Mouse (Mus musculus) erythroid progenitor cell, adult 5-6 weeks (primary cell): ENCODE measurements around the gene Cyp2f2. TPM values are rescaled to one million over a fixed set of nuclear protein-coding genes. Genes with fewer than 3 reads are reported as not detected.

ENCODE experiments used
- ATAC-seq: replicated peaks from 2 replicates; pipeline ENCODE4 v1.8.0; 2016; ENCODE audit warnings: moderate number of reproducible peaks, mild to moderate bottlenecking, moderate TSS enrichment, inconsistent platforms; ENCODE audit not compliant: poor library complexity, low FRiP score, severe bottlenecking
- total RNA-seq, 2 experiments: library from RNA; stranded (forward) in 1 of 2; stranded (reverse) in 1 of 2; fragments of 150-400 nt in 1 of 2; fragments of 186-747, 209-891 nt in 1 of 2; gene quantifications; 2 replicates each; pipeline versions ENCODE4 v1.2.3 to v1.2.4; 2015 to 2017; ENCODE audit warnings: low replicate concordance in 2 of 2

Gene Cyp2f2
- total RNA-seq (2015; ENCODE audit: low replicate concordance) (not detected in 2 replicates), total RNA-seq (2017; ENCODE audit: low replicate concordance) (not detected in 2 replicates)

DNA sequence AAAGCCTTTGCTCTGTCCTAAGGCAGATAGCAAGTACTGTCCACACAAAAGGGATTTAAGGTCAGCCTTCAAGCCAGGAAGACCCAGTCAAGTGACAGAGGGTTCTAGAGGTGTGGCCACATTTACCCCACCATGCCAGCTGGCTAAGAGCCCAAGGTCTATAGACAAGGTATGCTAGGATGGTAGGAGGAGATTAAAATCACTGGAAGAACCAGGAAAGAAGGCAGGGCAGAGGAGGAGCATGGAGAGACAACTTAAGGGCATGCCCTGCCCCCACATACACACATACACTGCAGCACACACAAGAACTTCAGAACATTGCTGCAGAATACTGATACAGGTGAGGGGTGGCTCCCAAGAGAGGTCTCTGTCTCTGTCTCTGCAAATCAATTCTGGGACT, at the start of gene Cyp2f2:
Cyp2f2 (plus strand) TSS at position 234 of the 400 bp plus-strand sequence.
- no peak for ATAC-seq

DNA sequence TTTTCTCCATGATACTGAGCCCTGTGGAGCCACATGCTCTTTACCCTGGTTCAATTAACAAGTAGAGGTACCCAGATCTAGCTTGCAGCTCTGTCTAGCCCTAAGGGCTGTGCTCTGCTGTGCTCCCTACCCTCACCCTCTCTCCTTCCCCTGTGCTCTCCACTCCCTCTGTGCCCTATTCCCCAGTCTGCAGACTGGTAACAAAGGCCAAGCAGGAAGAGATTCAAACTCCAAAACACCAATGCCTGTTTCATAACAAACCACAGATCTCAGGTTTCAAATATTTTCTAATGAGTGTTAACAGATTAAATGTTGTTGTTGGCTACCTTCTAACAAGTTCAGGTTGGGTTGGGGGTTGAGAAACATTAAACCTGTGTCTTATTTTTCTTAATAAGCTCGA, 41.1 kb upstream of the Cyp2f2 start:
- no peak for ATAC-seq

DNA sequence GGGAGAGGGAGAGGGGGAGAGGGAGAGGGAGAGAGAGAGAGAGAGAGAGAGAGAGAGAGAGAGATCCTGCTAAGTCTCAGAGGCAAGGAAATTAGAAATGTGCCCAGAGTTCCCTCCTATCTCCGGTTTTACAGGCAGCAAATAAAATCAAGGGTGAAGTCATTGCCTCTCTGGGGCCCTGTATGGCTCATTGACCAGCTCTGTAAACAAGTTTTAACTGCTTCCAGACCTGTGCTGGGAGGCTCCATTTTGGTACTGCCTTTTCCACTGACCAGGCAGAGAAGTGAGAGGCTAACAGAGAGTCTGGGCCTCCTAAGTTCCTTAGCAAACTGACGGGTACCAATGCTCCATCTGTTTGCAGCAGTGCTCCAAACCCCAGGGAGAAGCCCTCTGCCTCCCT, 38.1 kb upstream of the Cyp2f2 start:
- no peak for ATAC-seq

DNA sequence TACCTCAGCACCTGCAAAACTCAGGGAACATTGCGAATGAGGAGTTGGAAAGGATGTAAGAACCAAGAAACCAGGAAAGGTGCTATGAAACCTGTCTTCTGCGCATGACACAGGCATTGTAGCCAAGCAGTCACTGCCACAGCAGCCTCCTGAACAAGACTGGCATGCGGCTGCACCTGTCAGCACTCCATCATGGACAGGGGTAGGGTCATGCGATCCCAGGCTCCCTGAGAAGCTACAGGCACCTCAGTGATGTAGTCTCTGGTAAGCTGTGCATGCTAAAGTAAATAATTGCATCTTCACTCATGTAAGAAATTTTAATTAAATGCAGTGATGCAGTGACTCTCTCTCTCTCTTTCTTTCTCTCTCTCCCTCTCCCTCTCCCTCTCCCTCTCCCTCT, 28.7 kb upstream of the Cyp2f2 start:
- ATAC-seq = no peak

DNA sequence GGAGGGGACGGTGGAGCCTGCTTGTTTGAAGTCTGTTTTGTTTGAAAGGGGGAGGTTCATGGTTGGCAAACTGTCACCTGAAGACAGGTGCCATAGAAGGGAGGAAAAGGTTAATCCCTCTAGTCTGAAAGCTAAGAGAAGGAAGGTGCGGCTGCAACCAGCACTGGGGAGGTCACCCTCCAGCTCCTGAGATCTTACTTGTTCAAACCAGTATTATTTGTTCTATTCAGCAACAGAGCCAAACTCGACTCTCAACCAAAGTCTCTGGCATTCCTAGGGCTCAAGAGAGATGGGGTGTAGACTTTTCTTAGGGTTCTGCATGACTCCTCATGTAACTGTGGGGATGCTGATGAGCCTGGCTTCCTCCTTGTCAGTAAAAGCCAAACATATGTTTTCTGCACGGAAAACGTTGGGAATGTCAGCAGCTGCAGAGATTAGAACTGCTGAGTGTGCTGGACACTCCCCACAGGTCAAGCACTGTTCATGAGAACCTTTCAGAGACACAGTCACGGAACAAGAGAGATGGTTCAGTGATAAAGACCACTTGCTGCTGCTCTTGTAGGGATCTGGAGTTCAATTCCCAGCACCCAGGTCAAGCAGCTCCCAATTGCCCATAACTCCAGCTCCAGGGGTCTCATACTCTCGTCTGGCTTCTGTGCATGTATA, 27.5 kb upstream of the Cyp2f2 start:
- no peak for ATAC-seq

DNA sequence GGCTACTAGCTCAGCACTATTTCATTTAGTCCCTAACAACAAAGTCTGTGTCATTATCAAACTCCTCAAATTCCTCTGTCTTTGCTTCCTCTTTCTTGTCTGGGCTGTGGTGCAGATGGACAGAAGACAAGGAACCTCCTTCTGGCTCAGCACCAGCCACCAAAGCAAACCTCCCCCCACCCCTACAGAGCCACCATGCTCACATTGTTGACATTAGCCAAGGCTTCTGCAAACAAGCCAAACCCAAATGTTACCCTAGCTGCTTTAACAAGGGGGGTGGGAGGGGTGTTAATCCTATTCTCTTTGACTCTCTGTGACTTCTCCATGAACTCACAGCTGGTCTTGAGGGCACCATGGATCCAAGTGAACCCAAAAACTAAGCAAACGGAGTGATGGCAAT, 26.8 kb upstream of the Cyp2f2 start:
- no peak for ATAC-seq

DNA sequence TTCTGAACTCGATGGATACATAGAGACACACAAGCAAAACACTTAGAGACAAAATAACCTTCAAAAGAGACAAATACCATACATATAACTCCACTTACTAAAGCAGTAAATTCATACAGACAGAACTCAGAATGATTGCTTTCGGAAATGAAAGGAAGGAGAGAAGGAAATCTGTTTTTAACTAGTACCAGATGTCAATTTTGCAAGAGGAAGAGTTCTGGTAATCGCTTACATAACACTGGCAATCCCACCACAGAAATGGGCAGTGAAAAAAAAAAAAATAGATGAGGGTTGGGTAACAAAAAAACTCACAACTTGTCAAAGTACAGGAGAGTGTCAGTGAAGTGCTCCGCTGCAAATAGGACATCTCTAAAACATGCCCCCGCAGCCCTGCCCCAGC, 14.8 kb upstream of the Cyp2f2 start:
- ATAC-seq = no peak

DNA sequence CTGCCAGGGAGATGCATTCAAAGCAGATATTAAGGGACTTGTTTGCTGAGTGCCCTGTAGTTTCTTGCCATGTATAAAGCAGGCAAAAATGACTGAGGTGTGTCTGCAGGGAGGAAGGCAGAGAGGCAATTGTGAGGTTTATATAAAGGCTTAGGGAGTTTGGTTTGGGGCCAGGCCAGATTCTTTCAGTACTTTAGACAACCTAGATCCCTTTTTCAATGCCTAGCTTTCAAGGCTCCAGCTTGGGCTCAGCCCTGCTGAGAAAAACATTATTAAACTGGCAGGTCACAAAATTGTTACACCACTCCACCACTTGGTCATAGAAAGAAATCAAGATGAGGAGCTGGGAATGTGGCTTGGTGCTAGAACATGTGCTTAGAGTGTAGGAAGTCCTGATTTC, 9.4 kb upstream of the Cyp2f2 start:
- no peak for ATAC-seq

DNA sequence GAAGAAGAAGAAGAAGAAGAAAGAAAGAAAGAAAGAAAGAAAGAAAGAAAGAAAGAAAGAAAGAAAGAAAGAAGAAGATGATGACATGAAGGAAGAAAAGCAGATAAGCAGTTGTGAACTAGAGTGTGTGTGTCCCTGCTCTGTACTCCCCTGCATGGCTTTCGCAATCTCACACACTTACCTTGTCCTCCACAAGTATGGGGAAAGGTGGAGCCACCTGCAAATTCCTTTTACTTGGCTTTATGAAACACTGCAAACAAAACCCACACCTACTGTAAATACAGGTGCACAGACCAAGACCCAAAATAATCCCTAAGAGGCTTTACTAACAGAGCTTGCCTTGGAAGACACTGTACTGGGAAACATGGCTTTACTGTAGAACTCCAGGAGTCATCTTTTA, 8.7 kb upstream of the Cyp2f2 start:
- ATAC-seq = no peak

DNA sequence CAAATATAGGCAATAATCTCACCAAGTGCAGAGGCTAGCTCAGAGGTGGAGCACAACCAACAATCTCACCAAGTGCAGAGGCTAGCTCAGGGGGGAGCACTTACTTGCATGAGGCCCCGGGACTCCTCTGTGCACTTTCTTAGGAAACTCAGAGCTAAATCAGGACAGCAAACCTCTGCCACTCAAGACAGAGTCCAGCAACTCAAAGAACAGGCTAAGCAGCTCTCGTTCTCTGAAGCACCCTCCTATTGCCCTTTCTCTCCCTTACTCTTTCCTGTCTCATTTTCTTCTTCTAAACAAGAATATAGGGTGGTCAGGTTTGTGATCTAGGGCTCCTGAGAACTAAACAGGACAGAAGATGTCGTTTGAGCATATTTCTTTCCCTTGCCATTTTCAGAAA, 7.7 kb upstream of the Cyp2f2 start:
- no peak for ATAC-seq

DNA sequence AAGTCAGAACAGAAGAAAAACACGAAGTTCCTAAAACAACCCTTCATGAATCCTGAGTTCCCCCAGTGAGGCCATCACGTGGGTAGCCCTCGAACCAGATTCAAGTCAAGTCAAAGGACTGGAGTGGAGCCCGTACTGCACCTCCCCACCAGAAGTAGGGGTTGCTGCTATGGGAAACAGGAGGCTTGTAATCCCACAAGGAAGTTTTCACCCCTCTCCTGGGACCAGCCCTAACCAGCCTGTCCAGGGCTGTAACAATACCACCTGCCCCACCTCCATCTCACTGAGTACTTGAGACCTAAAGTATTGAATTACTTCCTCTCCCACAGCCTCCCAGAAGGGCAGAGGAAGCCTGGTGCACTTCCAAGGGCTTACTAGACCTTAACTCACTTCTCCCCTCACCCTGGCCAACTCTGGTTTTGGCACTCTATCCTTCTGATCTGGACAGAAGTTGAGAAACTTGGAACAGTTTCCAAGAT, 1.6 kb upstream of the Cyp2f2 start:
- ATAC-seq = no peak

DNA sequence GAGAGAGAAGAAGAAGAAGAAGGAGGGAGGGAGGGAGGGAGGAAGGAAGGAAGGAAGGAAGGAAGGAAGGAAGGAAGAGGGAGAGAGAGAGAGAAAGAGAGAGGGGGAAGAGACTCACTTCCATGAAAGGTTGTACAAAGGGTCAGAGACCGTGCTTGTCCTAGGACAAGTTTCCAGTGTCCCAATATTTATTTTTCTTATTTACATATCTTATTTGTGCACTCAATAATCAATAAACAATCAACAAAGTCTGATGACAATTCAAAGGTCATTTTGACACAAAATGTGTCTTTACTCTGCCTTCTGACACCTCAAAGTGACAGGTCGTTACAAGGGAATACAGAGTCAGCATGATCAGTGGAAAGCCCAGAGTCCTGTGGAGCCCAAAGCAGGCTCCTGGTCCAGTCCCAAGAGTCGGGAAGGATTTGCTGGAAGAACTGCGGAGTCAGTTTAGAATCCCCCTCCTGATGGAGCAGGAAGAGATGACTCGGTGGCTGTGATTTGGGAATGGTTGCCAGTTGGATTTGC, 4.7 kb downstream of the Cyp2f2 start:
- ATAC-seq = no peak

DNA sequence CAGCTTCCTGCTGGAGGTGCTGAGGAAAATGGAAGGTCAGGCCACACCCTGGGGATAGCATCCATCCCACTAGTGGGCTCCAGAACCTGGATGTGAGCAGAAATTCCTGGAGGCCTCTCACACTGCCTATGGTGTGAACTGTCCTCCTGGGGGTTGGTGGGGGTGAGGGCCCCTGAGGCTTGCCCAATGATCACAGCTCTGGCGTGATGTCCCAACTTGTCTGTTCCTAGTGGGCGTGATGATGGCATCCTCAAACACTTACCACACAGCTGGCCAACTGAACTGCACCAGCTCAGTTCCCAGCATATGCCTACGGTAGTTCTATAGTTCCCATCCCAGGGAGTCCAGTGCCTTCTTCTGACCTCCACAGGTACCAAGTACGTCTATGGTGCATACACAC, 5.3 kb downstream of the Cyp2f2 start:
- ATAC-seq = no peak

DNA sequence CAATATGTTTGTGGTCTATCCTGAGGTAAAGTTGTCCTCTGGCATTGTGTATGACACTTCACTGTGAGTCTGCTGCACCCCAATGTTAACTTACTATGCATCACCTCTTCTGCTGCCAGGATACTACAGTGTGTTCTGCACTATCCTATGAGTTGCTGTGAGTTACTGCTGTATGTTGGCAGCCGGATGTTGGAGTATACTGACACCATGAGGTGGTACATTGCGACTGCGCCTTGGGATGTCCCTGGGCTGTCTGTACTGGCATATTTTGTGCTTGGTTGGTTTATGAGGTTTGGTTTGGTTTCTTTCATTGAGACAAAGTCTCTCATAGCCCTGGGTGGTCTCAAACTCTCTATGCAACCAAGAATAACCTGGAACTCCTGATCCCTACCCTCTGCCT, 8.5 kb downstream of the Cyp2f2 start:
- ATAC-seq = no peak

DNA sequence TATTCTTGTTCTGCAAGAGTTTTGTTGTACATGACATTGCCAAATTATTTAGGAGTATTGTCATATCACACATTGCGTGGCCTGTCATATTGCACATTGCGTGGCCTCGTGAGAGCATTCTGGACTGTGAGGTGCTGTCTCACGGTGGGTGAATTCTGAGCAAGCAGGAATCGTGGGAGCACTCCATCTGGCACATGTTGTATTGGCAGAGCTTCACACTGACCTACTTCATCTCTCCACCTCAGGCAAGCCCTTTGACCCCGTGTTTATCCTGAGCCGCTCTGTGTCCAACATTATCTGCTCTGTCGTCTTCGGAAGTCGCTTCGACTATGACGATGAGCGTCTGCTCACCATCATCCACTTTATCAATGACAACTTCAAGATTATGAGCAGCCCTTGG, 9.2 kb downstream of the Cyp2f2 start:
- ATAC-seq = no peak

DNA sequence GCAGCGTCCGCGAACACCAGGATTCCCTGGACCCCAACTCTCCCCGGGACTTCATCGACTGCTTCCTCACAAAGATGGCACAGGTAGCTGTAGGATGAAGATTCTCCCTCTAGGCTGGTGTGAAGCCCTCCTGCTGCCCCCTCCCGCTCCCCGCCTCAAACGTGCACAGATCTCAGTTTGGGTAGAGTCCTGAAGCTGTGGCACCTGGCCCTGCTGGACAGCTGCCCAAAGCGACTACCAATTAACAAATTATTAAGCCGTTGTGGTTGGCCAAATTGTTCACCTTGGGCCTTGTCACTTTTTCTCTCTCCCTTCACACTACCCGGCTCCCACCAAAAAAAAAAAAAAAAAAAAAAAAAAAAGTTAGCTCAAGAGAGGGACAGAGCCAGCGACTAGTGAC, 10.1 kb downstream of the Cyp2f2 start:
- no peak for ATAC-seq

DNA sequence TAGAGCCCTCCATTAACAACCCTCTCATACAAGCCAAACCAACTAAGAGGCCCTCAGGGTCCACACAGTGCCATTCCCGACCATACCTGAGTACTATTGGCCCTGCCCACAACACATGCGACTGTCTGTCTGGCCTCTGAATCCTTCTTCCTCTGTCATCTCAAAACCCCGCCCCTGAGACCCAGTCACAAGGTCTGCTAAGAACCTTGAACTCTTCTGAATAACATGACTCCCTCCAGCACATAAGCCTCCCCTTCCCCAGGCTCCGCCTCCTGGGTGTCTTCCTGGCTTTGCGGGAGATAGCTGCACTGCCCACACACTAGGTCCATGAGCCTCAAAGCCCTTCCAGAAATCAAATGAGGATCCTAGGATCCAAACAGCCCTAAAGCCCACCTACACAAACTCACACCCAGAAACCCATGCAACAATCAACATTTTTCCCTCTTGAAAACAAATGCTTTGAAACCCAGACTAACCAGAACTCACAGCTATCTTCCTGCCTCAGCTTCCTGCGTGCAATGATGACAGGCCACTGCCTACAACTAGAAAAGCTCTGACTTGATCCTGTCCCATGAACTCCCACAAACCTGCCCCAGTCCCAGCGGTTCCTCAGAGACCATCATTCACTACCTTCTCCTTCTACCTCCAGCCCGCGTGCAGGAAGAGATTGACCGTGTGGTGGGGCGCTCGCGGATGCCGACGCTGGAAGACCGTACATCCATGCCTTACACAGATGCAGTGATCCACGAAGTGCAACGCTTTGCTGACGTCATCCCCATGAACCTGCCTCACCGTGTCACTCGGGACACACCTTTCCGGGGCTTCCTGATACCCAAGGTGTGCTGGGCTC, 11.0 kb downstream of the Cyp2f2 start:
- ATAC-seq = no peak

DNA sequence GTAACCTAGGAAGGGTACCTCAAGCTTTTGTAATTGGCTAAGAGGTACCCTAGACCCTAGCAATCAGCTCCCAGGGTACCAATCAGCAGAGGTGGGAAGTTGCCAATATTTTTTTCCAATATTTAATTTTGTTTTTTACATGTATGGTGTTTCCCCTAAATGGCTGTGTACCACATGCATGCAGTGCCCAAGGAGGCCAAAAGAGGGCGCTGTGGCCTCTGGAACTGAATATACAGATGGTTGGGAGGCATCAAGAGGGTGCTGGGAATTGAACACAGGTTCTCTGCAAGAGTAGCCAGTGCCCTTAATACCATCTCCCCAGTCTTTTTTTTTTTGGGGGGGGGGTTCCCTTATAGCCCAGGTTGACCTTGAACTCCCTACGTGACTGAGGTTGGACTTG, 11.7 kb downstream of the Cyp2f2 start:
- no peak for ATAC-seq

DNA sequence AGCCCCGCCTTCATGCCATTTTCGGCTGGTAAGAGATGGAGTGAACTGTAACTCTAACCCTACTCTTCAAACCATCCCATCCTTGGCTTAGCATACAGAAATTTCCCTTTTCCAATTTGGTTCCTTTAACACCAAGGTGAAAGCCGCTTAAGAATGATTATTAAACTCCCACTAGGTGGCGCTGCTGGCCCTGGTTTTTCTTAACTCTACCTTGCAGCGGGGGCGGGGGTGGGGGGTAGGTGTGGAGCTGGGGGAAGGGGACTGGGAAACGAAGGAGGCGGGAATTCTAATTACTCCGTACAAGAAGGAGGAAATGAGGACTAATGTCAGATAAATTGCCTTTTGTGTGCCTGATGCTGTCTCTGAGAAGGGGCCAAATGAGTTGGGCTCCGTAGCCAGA, 12.9 kb downstream of the Cyp2f2 start:
- no peak for ATAC-seq

DNA sequence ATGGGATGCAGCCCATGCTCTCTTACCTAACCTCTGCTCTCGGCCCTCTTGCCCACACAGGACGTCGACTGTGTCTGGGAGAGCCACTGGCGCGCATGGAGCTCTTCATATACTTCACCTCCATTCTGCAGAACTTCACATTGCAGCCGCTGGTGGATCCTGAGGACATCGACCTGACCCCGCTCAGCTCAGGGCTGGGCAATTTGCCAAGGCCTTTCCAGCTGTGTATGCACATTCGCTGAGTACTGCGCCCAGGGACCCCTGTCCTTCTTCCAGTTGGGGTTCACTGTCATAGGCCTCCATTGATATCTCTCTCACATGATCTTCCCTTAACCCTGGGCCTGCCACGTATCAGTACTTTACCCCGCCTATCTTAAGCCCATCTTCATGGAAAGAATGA, 13.4 kb downstream of the Cyp2f2 start:
- ATAC-seq = no peak

DNA sequence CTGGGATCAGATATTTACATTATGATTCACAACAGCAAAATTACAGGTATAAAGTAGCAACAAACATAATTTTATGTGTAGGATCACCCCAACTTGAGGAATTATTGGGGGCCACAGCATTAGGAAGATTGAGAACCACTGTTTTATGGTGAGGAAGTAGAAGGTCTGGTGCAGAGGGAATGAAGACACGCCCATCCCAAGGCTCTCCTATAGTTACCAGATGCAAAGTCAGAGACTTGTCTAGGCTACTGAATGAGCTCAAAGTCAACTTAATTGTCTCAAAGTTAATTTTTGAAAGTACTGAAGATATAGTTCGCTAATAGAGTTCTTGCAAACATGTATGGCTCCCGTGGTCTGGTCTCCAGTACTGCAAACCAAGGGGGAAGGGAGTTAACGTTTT, 14.0 kb downstream of the Cyp2f2 start:
- no peak for ATAC-seq
